Mouse (Mus musculus): ENCODE data around the gene Hoxc5. TPM values are rescaled to one million over a fixed set of nuclear protein-coding genes. Genes with fewer than 3 reads are reported as not detected.

Hoxc5 gene
- total RNA-seq, 2 experiments from 2014 or later, result not detected

DNA sequence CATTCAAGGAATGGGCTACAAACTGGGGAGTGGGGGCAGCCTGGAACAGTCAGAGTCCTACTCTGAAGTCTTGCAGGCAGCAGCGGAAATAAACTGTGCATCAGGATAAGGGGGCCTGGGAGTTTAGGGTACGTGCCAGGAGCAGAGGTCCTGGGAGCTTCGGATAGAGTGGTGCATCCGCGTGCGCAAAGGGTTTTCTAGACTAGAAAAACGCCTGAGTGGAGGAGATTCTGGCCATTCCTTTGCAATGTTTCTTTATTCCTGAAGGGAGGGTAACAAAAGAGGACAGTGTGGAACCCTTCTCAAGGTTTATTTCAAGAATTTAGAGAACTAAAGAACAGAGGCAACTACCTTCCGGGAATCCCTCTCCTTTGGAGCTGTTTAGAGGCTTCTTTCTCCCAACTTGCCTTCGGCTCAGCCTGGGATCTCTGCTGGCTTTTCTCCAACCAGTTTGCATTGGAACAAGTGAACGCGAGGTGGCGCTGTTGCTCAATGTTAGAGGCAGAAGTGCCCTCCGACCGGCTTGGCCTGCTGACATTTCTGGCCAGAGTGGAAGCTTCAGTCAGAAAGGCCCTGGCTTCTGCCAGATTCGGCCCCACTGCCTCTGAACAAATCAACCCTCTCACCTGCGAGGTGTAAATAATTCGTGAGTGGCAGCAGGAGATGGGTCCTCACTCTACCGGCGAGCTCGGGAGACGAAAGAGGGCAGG, 20.0 kb downstream of the Hoxc5 start:
- peak; percentile 88 for ATAC-seq (ENCODE audit: poor library complexity, severe bottlenecking)

DNA sequence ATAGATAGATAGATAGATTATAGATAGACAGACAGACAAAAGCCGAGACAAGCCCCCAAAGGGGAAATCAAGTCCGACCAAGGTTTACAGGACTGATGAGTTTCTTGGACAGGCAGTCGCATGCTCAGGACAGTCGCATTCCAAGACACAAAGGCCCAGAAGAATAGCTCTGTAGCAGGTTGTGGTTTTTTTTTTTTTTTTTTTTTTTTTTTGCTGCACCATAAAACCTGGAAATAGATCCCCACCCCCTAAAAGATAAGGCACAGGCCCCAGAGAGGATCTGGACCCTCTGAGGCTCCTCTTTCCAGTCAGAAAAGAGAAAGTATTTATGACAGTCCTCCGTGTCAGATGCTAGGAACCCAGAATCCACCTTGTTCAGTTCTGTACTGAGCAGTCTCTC, 20.8 kb downstream of the Hoxc5 start:
- ATAC-seq (ENCODE audit: poor library complexity, severe bottlenecking), result no peak

DNA sequence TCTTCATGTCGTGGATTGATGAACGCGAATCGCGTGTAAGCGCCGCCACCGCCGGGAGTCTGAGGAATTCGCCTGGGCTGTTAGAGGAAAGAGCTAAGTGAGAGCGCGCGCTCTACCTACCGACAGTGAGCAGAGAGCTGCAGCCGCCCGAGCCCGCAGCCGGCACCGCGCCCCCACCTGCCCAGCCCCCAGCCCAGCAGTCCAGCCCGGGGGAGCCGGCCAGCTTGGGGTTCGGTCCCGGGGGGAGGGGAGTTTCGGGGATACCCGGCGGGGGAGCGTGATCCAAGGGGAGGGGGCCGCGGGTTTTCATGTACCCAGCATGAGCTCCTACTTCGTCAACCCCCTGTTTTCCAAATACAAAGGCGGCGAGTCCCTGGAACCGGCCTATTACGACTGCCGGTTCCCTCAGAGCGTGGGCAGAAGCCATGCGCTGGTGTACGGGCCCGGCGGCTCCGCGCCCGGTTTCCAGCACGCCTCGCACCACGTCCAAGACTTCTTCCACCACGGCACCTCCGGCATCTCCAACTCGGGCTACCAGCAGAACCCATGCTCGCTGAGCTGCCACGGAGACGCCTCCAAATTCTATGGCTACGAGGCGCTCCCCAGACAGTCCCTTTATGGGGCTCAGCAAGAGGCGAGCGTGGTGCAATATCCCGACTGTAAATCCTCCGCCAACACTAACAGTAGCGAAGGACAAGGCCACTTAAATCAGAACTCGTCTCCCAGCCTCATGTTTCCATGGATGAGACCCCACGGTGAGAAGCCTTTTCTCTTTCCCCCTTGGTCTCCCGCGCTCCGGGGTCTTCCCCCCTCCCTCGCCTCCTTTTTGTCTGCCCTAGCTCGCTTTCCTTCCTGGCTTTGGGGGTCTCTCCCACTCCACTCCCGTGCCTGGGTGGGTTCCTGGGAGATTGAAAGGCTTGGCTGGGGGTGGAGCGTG, 23.5 kb downstream of the Hoxc5 start, which contains the start of gene Hoxc8:
TSS of gene Hoxc8 (plus strand) at position 147 of the 937 bp plus-strand sequence.
- no peak for ATAC-seq (ENCODE audit: poor library complexity, severe bottlenecking)

DNA sequence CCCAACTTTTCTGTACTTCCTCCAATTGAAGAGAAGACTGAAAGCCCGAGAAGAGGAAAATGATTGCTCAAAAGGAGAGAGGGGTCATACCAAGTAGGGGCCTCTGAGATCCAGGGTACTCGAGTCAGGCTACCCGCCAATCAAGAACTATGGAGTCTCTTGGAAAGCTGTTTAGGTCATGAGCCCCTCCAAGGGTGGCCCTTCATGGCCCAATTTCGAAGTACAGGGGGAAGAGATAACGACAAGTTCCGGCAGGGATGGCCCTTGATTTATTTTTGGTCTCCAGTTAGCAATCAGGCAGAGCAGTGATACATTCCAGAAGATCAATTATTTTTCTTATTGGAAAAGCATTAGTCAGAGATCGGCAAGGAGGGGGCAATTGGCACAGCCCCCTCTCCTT, 24.5 kb downstream of the Hoxc5 start:
- ATAC-seq (ENCODE audit: poor library complexity, severe bottlenecking), result no peak

DNA sequence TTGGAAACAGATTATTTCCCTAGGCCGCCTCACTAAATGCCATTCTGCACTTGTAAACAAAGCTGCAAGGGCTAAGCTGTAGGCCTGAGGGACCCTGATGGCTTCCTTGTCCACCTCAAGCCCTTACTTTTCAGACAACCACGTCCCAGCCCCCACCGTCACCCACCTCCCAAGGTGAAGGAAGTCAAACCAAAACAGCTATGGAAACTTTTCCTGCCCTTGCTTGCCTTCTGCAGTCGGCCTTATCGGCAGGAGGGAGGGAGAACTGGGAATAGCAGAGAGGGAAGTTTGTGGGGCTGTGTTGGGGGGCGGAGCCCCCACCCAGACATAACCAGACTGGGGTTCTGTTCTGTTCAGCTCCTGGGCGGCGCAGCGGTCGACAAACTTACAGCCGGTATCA, 25.0 kb downstream of the Hoxc5 start:
- ATAC-seq (ENCODE audit: poor library complexity, severe bottlenecking), result no peak

DNA sequence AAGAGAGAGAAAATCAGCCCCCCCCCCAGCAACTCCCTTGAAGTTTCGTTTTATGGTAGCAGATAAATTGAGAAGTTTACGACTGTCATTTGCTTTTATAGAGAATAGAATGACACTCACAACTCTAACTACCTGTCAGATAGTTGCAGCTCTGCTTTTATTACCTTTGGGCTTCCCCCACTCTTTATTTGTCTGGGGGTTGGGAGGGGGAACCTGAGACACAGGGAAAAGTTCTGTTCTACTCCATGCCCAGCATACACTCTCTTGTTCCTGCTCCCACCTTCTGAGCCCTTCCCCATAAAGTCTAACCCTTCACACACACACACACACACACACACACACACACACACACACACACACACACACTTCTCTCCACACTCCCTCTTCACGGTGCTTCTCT, 25.6 kb downstream of the Hoxc5 start:
- no peak for ATAC-seq (ENCODE audit: poor library complexity, severe bottlenecking)

DNA sequence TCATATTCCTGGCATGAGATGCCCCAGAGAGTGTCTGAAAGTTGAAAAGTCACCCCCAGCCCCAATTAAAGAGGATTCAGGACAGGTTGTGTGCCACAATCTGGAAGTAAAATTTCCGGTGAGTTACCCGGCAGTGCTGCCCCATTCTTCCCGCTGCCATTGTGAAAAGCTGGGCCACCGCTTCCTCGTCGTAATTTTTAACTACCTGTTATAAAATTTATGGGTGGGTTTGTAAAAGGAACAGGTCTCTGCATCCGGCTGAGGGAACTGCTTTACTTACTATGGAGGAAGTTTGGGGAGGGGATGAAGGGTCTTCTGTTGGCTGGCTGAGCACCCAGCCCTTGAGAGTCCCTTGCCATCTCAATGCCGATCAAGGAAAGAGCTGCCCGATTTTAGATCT, 29.3 kb downstream of the Hoxc5 start:
- no peak for ATAC-seq (ENCODE audit: poor library complexity, severe bottlenecking)

DNA sequence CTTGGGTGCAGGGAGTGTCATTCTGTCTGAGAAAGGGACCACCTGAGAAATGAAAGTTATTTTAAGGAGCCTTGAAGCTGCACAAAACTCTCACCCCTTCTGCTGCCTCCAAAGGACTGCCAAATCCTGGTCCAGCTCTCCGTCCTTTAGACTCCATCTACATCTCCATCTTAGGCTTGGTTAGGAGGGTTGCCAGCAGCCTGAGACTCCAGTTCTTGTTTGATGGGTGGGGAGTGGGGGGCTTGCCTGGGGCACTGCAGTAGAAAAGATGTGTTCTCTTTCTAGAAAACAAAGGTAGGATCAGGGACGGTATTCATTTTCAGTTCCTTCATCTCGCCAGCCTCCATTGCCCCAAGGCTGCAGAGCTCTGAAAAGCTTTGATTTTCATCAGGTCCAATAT, 30.2 kb downstream of the Hoxc5 start:
- ATAC-seq (ENCODE audit: poor library complexity, severe bottlenecking), result no peak

DNA sequence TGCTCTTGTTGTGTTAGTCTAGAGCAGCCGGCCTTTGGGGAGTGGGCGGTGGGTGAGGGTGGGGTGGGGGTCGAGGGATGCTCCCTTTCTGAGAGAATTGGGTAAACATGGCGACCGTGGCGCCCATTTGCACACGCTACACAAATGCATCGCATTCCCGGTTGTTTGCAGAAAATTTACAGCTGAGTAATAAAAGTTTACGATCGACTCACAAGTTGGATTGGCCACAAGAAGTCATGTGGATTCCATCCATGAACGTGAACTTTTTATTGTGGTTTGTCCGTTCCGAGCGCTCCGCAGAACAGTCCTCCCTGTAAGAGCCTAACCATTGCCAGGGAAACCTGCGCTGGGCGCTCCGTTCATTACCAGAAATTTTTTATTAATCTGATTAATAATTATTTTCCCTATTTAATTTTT, 30.7 kb downstream of the Hoxc5 start, which contains the start of gene Hoxc6:
TSS of gene Hoxc6 (plus strand) at position 319 of the 417 bp plus-strand sequence.
- ATAC-seq (ENCODE audit: poor library complexity, severe bottlenecking), result no peak

DNA sequence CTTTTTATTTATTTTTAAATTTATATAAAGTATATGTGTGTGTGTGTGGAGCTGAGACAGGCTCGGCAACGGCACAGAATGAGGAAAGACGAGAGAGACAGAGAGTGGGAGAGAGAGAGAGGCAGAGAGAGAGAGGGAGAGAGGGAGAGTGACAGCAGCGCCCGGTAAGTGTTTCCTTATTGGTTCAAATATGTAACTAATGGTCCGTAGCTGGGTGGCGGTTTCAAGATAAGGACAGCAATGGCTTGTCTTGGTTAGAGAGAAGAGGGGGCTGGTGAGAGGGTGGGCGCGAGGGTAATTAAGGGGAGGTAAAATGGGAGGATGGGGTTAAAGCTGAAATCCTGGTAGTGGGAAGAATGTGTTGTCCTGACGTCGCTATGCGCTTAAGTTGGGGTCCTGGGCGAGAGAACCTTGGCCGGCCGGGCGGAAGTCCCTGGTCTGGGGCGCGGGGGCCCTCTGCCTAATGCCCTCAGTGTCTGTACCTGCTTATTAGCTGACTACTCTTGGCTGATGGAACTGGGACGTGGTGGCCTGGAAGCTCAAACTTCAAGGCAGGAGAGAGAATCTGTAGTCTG, 31.5 kb downstream of the Hoxc5 start:
- no peak for ATAC-seq (ENCODE audit: poor library complexity, severe bottlenecking)

DNA sequence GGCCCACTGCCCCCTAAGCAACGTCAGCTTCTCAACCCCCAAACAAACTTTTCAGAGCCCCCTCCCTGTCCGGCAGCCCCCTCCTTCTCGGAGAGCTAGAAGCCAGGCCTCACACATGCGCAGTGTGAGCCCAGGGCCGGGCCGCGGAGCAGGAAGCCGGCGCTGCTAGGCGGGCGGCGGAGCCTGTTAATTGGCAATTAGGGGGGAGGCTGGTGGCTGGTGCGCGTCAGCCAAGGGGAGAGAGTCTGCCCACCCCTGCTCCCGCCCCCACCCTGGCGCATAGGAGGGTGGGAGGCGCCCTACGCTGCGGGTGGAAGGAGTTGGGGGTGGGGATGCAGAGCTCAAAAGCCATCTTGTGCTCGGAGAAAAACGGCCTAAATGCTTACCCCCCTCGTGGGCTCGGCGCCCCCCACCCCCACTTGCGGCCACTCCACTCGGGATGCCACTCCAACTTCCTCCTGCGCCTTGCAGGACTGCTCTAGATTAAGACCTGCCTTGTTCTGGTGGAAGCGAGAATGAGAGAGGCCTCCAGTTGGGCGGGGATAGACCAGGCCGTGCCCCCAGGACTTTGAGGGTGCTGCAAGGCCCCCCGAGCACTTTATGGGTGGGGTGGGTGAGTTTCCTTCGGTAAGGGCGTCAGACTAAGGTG, 32.1 kb downstream of the Hoxc5 start:
- ATAC-seq (ENCODE audit: poor library complexity, severe bottlenecking), result 0 out of 2 replicates have a peak, but pooled peaks have one; percentile 33

DNA sequence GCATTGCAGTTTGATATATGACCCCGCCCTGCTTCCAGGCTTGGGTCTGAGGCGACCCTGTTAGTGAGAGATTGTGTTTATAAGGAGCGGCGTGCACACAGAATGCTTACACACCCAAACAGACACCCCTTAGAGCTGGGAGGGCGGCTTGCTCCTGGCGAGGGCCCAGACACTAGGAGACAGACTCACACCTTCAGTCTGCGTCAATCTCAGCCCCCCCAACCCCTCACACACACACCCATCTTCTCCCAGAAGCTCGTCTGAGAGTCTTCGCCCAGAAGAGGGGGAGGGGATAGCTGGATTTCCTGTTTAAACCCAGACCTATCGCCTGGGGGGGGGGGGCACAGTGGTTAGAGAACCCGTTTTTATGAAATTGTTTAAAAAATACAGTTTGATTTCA, 32.7 kb downstream of the Hoxc5 start:
- no peak for ATAC-seq (ENCODE audit: poor library complexity, severe bottlenecking)

DNA sequence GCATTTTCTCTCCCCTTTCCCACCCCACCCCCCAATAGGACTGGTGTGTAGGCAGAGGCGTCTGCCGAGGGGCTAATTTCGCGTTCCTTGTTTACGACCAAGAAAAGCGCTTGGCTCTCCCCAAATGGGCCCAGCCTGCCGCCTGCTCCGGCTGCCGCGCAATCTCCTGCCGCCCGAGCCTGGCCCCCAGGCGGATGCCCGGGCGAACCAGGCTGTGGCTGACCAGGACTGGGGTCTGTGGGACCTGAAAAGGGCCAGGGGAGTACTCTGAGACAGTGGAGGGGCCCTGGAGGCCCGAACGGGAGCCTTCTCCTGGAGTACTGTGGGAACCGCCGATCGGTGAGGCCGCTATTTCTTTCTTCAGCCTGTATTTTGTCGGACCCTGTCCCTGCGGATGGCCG, 33.3 kb downstream of the Hoxc5 start:
- no peak for ATAC-seq (ENCODE audit: poor library complexity, severe bottlenecking)

DNA sequence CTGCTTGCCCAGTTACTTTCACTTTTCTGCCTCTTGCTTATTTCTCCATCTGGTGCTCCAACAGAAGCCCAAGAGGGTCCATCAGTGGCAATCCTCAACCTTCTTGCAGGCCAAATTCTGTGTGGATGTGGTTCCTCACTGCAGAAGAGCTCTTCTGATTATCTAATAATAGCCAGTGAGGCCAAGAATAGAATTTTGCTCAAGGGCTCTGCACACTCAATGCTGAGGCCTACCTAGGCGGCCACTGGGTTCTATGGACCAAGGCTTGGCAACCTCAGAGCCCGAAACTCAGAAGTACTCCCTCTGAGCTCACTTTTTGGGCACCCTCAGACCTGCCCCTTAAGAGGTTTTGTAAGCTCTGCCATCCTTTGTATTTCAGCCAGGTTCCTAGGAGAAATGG, 34.1 kb downstream of the Hoxc5 start:
- no peak for ATAC-seq (ENCODE audit: poor library complexity, severe bottlenecking)

DNA sequence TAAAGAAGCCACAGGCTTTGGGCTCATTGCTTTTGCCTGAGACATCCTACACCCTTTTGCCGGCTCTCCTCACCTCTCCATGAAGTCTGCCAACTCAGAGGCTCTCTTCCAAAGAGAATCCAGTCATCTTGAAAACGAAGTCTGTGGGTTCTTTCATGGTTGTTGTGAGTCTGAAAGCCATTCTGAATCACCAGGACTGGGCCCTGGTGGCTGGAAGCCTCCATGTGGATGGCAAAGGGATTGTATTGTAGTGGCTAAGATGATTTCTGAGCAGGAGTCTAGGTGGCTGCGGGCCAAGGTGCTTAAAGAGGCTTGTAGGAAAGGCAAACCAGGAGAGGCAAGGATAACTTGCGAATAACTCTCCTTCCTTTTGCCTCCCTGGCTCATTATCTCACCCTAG, 34.9 kb downstream of the Hoxc5 start:
- ATAC-seq (ENCODE audit: poor library complexity, severe bottlenecking), result no peak

DNA sequence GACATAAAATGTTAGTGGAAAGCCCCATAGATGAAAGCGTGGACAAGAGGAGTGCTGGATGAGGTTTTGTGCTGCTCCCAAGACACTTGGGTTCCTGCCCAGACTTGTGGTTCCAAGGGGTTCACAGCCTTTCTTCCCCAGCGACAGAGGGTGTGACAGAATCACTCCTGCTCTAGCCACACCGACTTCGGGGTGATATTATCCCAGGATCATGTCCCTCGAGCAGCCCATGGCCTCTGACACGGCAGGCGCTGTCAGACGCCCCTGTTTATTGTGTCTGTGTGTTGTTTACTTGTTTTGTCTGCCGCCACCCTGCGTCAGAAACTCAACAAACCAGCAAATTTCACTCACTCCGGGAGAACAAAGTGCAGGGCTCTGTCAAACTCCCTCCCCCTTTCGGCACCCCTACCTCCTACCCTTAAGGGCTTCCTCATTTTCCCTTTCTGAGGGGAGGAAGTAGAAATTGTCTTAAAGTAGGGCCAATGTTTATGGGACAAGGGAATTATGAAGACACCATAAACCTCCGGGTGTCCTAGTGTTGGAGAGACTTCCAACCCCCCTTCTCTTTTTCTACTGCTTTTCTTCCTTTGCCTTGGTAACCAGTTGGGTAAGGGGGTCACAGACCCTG, 35.7 kb downstream of the Hoxc5 start:
- ATAC-seq (ENCODE audit: poor library complexity, severe bottlenecking), result no peak

DNA sequence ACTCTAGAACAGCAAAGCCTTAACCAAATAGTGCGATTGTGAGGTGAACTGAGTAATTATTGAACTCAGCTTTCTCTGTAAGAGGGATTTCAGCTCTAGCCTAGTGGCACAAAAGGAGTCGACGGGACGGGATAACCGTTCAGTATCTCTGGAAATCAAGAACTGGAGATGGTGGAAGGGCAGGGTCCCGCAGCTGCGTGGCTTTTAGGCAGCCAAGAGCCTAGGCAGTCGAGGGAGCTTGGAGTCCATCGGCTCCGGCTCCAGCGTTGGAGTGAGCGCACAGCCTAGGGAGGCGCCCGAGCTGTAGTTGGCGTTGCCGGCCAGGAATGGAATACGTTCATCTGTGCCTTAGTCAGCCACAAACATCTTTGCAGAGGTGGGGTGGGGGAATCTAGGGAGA, 38.1 kb downstream of the Hoxc5 start:
- ATAC-seq (ENCODE audit: poor library complexity, severe bottlenecking), result no peak

DNA sequence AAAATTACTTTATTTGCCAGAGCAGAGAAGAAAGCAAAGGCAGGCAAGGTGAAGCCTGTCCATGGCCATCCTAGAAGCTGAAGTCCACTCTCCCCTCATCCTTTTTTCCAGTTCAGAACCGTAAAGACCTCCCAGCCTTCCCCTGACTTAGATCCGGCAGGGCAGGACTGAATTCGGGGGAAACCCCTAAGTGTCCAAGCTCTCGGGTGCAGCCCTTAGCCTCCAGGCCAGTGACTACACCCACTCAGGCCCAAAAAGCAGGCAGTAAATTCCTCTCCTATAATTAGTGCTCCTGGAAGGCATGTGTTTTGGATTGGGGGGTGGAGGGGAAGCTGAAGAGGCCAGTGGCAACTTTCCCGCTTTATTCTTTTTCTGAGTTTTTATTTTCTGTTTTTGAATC, 38.6 kb downstream of the Hoxc5 start:
- ATAC-seq (ENCODE audit: poor library complexity, severe bottlenecking), result no peak

DNA sequence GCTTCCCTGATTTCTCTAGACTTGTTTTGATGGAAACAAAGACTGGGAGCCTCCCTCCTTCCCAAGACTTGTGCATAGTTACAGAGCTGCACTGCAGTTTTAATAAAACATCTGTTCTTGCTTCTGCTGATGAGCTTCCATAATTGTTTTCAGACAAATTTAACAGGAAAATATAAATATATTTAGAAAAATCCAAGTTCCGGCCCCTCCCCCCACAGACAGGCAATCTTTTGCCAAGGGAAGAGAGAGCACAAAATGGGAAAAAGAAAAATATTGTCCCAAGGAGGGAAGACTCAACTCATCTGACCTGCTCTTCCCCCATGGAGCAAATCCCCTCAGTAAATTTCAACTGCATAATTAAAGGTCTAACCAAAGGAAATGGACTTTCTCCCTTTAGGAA, 39.1 kb downstream of the Hoxc5 start:
- no peak for ATAC-seq (ENCODE audit: poor library complexity, severe bottlenecking)

DNA sequence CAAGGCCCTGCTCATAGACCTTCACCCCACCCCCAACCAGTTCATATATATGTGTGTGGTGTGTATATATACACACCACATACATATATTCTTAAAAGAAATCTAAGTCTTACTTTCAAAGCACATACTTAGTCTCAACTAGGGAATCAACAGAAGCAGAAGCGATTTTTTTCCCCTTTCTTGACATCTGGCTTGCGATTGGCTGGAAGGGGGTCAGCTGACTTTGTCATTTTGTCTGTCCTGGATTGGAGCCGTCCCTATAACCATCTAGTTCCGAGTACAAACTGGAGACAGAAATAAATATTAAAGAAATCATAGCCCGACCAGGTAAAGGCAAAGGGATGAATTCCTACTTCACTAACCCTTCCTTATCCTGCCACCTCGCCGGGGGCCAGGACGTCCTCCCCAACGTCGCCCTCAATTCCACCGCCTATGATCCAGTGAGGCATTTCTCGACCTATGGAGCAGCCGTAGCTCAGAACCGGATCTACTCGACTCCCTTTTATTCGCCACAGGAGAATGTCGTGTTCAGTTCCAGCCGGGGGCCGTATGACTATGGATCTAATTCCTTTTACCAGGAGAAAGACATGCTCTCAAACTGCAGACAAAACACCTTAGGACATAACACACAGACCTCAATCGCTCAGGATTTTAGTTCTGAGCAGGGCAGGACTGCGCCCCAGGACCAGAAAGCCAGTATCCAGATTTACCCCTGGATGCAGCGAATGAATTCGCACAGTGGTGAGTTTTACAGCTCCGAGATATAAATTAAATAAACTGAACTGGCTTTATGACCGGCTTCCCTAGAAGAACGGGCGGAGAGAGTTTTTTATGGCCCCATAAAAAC, 42.2 kb downstream of the Hoxc5 start:
- ATAC-seq (ENCODE audit: poor library complexity, severe bottlenecking), result no peak
